ENCODE assay signal across 7 mouse cellular contexts in genomic region chr10:121692944-121693579, GRCm38 (mm10). TPM values are rescaled to one million over a fixed set of nuclear protein-coding genes. Genes with fewer than 3 reads are reported as not detected.
DNase-seq lines count a peak whose midpoint lies in the region; ATAC-seq and TF ChIP-seq lines count a peak whose summit lies in the region.

No protein-coding gene starts in this region.

- in situ Hi-C loops in ES-E14 (cut with MboI; ENCODE audit: low sequenced_read_pairs in 2 of 2, unreplicated experiment in 2 of 2), result no loop called here

- no peak overlapping the region for H3K27ac ChIP-seq in ES-E14 (ENCODE audit: insufficient read depth, low read depth, low read length, poor library complexity, severe bottlenecking)
- H3K27ac ChIP-seq in intestine, embryonic 15.5 days, result no peak overlapping the region
- H3K27ac ChIP-seq in liver, embryonic 16.5 days (ENCODE audit: low read length), result no peak overlapping the region

- peak overlapping the region; percentile 58 to 69 for H3K4me3 ChIP-seq in ES-E14 (ENCODE audit: insufficient read depth in 1 of 2, low read depth in 1 of 2, low read length in 2 of 2, poor library complexity in 1 of 2, severe bottlenecking in 1 of 2)
- peak overlapping the region; percentile 25 for H3K4me3 ChIP-seq in intestine, embryonic 15.5 days (replicated peaks)
- H3K4me3 ChIP-seq in liver, embryonic 16.5 days (ENCODE audit: low read depth, low read length), result no peak overlapping the region

- no peaks in the 10 kb centered on the region for H3K36me3 ChIP-seq in ES-E14 (ENCODE audit: control insufficient read depth, insufficient read depth, low read length, poor library complexity, severe bottlenecking)
- H3K36me3 ChIP-seq in intestine, embryonic 15.5 days, result no peaks in the 10 kb centered on the region
- H3K36me3 ChIP-seq in liver, embryonic 16.5 days (ENCODE audit: control insufficient read depth, insufficient read depth), result no peaks in the 10 kb centered on the region

- WGBS in intestine, embryonic 15.5 days, result 43% methylated on average over 18 of the region's 18 CpGs
- WGBS in liver, embryonic 16.5 days (ENCODE audit: insufficient replicate concordance), result 33% methylated on average over 18 of the region's 18 CpGs

- H3K4me1 ChIP-seq in ES-E14 (ENCODE audit: control insufficient read depth in 2 of 2, insufficient read depth in 2 of 2, low read length in 2 of 2, poor library complexity in 1 of 2), result peaks cover 3 to 9% of the 10 kb centered on the region in 2 experiments; a peak in 2 of 4 replicates
- H3K4me1 ChIP-seq in intestine, embryonic 15.5 days (replicated peaks), result no peaks in the 10 kb centered on the region
- H3K4me1 ChIP-seq in liver, embryonic 16.5 days (ENCODE audit: control insufficient read depth, low read depth, low read length), result no peaks in the 10 kb centered on the region

- no peaks in the 10 kb centered on the region for H3K27me3 ChIP-seq in intestine, embryonic 15.5 days (replicated peaks)
- H3K27me3 ChIP-seq in liver, embryonic 16.5 days (ENCODE audit: control insufficient read depth, insufficient read depth, low read depth, low read length), result no peaks in the 10 kb centered on the region

- no peaks in the 10 kb centered on the region for H3K9me3 ChIP-seq in ES-E14 (ENCODE audit: control insufficient read depth, insufficient read depth, low read depth, low read length)
- H3K9me3 ChIP-seq in intestine, embryonic 15.5 days, result no peaks in the 10 kb centered on the region
- H3K9me3 ChIP-seq in liver, embryonic 16.5 days (replicated peaks; ENCODE audit: control insufficient read depth, low read length), result no peaks in the 10 kb centered on the region; the same call in 1 of the 2 replicates

- peak; percentile 37 for ATAC-seq in common myeloid progenitor, adult 5-6 weeks (replicated peaks; ENCODE audit: low read depth, poor library complexity, severe bottlenecking)
- peak; percentile 59 for ATAC-seq in intestine, embryonic 15.5 days
- ATAC-seq in liver, embryonic 16.5 days (ENCODE audit: low read depth), result no peak

- no peak for DNase-seq in ES-E14 (ENCODE audit: low read depth, low spot score)
- DNase-seq in frontal cortex, postnatal 14 days (ENCODE audit: low spot score in 2 of 2), result no peak
- DNase-seq in thymus, postnatal 36 days, result no peak
- no peak for DNase-seq in right cerebral cortex, postnatal 10 days (ENCODE audit: low spot score in 2 of 2)

- H3K4me2 ChIP-seq in intestine, embryonic 15.5 days (replicated peaks), result peak overlapping the region; percentile 51
- H3K4me2 ChIP-seq in liver, embryonic 16.5 days (ENCODE audit: low read depth, low read length), result peak overlapping the region; percentile 38

- H3K9ac ChIP-seq in ES-E14 (ENCODE audit: insufficient read depth, low read depth, low read length, poor library complexity, severe bottlenecking), result peak overlapping the region; percentile 60; the same call in 1 of the 2 replicates
- H3K9ac ChIP-seq in intestine, embryonic 15.5 days, result 0 out of 2 replicates have a peak overlapping the region, but pooled peaks have one; percentile 11
- no peak overlapping the region for H3K9ac ChIP-seq in liver, embryonic 16.5 days (ENCODE audit: low read depth, low read length)

TF ChIP-seq in ES-E14, 5 proteins besides CTCF, POLR2A, EP300 and RAD21:
- TF ChIP-seq ZNF384 (IDR thresholded peaks at IDR 0.05; ENCODE audit: low read depth, low read length) (no peak), CHD2 (IDR thresholded peaks at IDR 0.05; ENCODE audit: low read depth, low read length) (no peak), HCFC1 (IDR thresholded peaks at IDR 0.05; ENCODE audit: borderline replicate concordance, insufficient read depth, low read length) (no peak), ZC3H11A (IDR thresholded peaks at IDR 0.05; ENCODE audit: borderline replicate concordance, low read depth, low read length) (no peak), MAFK (IDR thresholded peaks at IDR 0.05; ENCODE audit: insufficient read depth, low read depth, low read length) (no peak)
TF ChIP-seq in ES-E14: peak in this region for 0.

RNA-seq across cellular contexts. Expression of gene BC048403, which starts 46.7 kb away (rescaled TPM):
- 5.2 and 8.6 TPM in 2 replicates for total RNA-seq in ES-E14 (2012; rRNA removed)
- total RNA-seq in common myeloid progenitor, adult 5-6 weeks (2017), result 4.8 and 5.5 TPM in 2 replicates
- 3.1 and 3.9 TPM in 2 replicates for polyA plus RNA-seq in intestine, embryonic 15.5 days (2015; fragmentation: Nextera tagmentation; extraction: Ambion mirVana)
- 1.3 TPM in 2 replicates for polyA plus RNA-seq in liver, embryonic 16.5 days (2015; fragmentation: Nextera tagmentation; extraction: Ambion mirVana)

RNA-seq across cellular contexts. Expression of gene D930020B18Rik, which starts 51.7 kb away (rescaled TPM):
- 0.13 and 0.21 TPM in 2 replicates for total RNA-seq in ES-E14 (2012; rRNA removed)
- 0.05 TPM in 1 of 2 replicates, not detected in the other for total RNA-seq in common myeloid progenitor, adult 5-6 weeks (2017)
- 0.23 and 0.39 TPM in 2 replicates for polyA plus RNA-seq in intestine, embryonic 15.5 days (2015; fragmentation: Nextera tagmentation; extraction: Ambion mirVana)
- 0.04 TPM in 1 of 2 replicates, not detected in the other for polyA plus RNA-seq in liver, embryonic 16.5 days (2015; fragmentation: Nextera tagmentation; extraction: Ambion mirVana)
